Mouse (Mus musculus): ENCODE measurements at regions not wholly inside any gene's neighbourhood (a gene's known extent, or its start where the extent isn't known, plus 50 kb on each side); places are given as distances from the start of the nearest gene placed in this dataset.

DNA sequence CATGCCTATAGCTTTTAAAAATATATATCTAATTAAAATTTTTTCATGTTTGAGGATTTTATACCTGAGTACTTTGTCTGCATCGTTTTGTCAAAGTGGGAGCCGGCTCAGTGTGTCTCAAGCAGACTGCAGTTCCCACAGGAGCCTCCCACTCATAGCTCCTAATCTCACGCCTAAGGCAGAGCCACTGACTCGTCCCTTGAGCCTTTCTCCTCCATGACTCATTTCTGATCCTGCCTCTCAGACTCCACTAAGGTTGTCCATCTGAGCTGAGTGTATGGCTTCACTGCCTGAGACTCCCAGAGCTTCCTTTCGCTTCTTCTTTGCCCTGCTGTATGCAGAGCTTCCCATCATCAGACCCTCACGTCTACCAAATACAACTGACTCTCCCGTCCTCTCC, 98.8 kb downstream of the Efnb2 start:
- Histone ChIP-seq H3K4me3 (replicated peaks; ENCODE audit: low read length) (no peak overlapping the region), H3K27me3 (ENCODE audit: insufficient read depth, low read length) (no peaks in the 10 kb centered on the region), H3K4me1 (replicated peaks; ENCODE audit: low read depth, low read length) (peaks cover 13% of the 10 kb centered on the region), H3K36me3 (ENCODE audit: insufficient read depth, low read length) (no peaks in the 10 kb centered on the region), H3K9me3 (ENCODE audit: low read length) (no peaks in the 10 kb centered on the region)
- TF ChIP-seq CTCF (conservative IDR thresholded peaks at IDR 0.05; ENCODE audit: low read length): no peak
- no peak for TF ChIP-seq NANOG (IDR thresholded peaks at IDR 0.05; ENCODE audit: borderline replicate concordance, low read length)
- TF ChIP-seq POU5F1 (IDR thresholded peaks at IDR 0.05; ENCODE audit: borderline replicate concordance, low read length): no peak

DNA sequence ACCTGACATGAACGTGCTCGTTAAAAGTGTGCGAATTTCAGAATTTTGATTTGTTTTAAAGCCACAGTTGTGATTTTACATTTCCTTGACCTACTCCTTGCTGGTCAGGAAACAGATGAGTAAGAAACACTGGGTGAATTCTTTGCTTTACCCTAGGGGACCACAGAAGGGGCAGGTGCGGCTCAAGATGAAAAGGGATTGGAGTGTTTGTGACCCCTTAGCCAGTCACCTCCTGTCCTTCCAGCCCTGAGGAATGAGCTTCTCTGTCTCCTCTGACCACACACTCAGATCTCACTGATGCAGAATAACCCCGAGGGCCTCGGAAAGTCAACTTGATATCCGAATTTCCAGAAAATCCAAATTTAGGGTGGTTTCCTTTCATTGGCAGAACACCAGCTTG, 103.0 kb downstream of the Efnb2 start:
- no peak for TF ChIP-seq CTCF (conservative IDR thresholded peaks at IDR 0.05; ENCODE audit: low read length)
- no peak for TF ChIP-seq POU5F1 (IDR thresholded peaks at IDR 0.05; ENCODE audit: borderline replicate concordance, low read length)
- no peak for TF ChIP-seq NANOG (IDR thresholded peaks at IDR 0.05; ENCODE audit: borderline replicate concordance, low read length)
- H3K36me3 ChIP-seq (ENCODE audit: insufficient read depth, low read length): no peaks in the 10 kb centered on the region
- no peaks in the 10 kb centered on the region for H3K27me3 ChIP-seq (ENCODE audit: insufficient read depth, low read length)
- H3K4me1 ChIP-seq (replicated peaks; ENCODE audit: low read depth, low read length): peaks cover 13% of the 10 kb centered on the region
- H3K4me3 ChIP-seq (replicated peaks; ENCODE audit: low read length): no peak overlapping the region
- H3K9me3 ChIP-seq (ENCODE audit: low read length): no peaks in the 10 kb centered on the region

DNA sequence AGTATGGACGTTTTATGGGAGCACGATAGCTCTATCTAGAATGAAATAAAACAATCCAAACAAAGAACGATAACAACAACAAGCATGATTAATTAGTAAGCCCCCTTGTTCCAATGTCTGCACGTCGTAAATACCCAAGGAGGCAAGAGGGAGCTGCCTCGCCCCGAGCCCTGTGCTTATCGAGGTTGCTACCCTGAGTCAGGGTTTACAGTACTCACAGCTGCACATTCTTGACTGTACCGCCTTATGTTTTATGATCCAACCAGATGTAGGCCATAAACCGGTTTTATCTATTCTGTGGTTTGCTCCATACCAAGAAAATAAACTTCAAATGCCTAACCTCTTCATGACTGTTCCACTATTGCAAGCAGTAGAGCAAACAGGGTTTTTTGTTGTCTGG, 104.9 kb downstream of the Efnb2 start:
- peaks cover 13% of the 10 kb centered on the region for H3K4me1 ChIP-seq (replicated peaks; ENCODE audit: low read depth, low read length)
- H3K36me3 ChIP-seq (ENCODE audit: insufficient read depth, low read length): no peaks in the 10 kb centered on the region
- TF ChIP-seq POU5F1 (IDR thresholded peaks at IDR 0.05; ENCODE audit: borderline replicate concordance, low read length): no peak
- no peak for TF ChIP-seq CTCF (conservative IDR thresholded peaks at IDR 0.05; ENCODE audit: low read length)
- TF ChIP-seq NANOG (IDR thresholded peaks at IDR 0.05; ENCODE audit: borderline replicate concordance, low read length): no peak
- H3K27me3 ChIP-seq (ENCODE audit: insufficient read depth, low read length): no peaks in the 10 kb centered on the region
- H3K4me3 ChIP-seq (replicated peaks; ENCODE audit: low read length): no peak overlapping the region
- no peaks in the 10 kb centered on the region for H3K9me3 ChIP-seq (ENCODE audit: low read length)

DNA sequence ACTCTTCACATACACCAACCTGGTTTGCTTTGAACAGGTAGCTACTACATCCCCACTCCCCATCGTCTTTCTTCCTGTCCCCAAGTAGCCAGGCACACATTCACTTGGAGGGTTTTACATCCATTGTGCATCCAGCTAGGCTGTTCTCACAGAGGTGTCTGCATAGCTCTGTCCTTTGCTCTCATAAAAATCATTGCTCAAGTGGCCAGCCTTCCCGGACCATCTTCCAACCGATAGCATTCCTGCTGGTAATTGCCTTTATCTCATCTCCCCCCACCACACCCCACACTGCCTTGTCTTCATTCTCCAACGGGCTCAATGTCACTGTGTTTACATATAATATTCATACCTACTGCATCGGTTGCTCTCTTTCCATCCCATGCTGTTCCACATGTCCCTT, 106.4 kb downstream of the Efnb2 start:
- Histone ChIP-seq H3K4me1 (replicated peaks; ENCODE audit: low read depth, low read length) (peaks cover under 1% of the 10 kb centered on the region), H3K4me3 (replicated peaks; ENCODE audit: low read length) (no peak overlapping the region), H3K9me3 (ENCODE audit: low read length) (peaks cover 8% of the 10 kb centered on the region), H3K36me3 (ENCODE audit: insufficient read depth, low read length) (no peaks in the 10 kb centered on the region), H3K27me3 (ENCODE audit: insufficient read depth, low read length) (no peaks in the 10 kb centered on the region; the same call in 1 of the 2 replicates)
- TF ChIP-seq CTCF (conservative IDR thresholded peaks at IDR 0.05; ENCODE audit: low read length) (no peak), NANOG (IDR thresholded peaks at IDR 0.05; ENCODE audit: borderline replicate concordance, low read length) (no peak)

DNA sequence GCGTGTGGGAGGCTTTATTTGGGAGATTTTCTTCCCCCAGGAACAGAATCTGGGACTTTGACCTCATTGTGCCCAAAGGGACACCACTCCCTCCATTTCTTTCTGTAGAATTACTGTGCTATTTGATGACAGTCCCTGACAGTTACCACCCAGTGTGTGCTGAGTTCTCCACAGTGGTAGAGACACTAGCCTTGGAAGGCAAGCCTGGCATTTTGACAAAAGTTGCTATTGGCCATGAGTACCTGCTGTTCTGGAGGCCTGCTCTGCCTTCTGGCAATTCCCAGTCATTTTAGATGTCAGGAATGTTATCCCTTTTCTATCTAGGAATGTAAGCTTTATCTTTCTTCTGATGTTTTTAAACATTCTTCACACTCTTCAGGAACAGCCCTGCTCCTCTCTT, 108.3 kb downstream of the Efnb2 start:
- no peak for TF ChIP-seq NANOG (IDR thresholded peaks at IDR 0.05; ENCODE audit: borderline replicate concordance, low read length)
- no peak for TF ChIP-seq POU5F1 (IDR thresholded peaks at IDR 0.05; ENCODE audit: borderline replicate concordance, low read length)
- TF ChIP-seq CTCF (conservative IDR thresholded peaks at IDR 0.05; ENCODE audit: low read length): no peak
- Histone ChIP-seq H3K4me1 (replicated peaks; ENCODE audit: low read depth, low read length) (no peaks in the 10 kb centered on the region), H3K9me3 (ENCODE audit: low read length) (peaks cover 11% of the 10 kb centered on the region), H3K4me3 (replicated peaks; ENCODE audit: low read length) (no peak overlapping the region), H3K27me3 (ENCODE audit: insufficient read depth, low read length) (no peaks in the 10 kb centered on the region; the same call in 1 of the 2 replicates), H3K36me3 (ENCODE audit: insufficient read depth, low read length) (no peaks in the 10 kb centered on the region)

DNA sequence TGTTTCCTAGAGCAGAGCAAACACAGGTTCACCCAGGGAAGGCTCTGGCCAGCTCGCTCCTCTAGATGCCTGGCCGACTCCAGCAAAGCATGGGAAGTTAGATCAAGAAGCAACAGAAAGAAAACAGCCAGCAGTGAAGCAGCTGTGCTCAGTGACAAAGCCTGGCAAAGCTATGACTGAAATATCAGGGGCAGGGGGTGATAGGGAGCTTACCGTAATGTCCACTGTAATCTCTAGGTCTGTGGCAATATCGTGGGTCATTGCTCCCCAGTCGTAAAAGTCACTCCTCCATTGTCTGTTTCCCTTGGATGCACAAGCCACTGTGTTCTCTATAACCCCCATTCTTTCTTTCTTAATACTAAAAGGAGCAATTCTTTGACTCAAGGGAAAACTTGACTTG, 124.4 kb downstream of the Efnb2 start:
- H3K36me3 ChIP-seq (ENCODE audit: insufficient read depth, low read length): no peaks in the 10 kb centered on the region
- TF ChIP-seq POU5F1 (IDR thresholded peaks at IDR 0.05; ENCODE audit: borderline replicate concordance, low read length): no peak
- TF ChIP-seq CTCF (conservative IDR thresholded peaks at IDR 0.05; ENCODE audit: low read length): no peak
- TF ChIP-seq NANOG (IDR thresholded peaks at IDR 0.05; ENCODE audit: borderline replicate concordance, low read length): no peak
- no peaks in the 10 kb centered on the region for H3K9me3 ChIP-seq (ENCODE audit: low read length)
- H3K4me3 ChIP-seq (replicated peaks; ENCODE audit: low read length): no peak overlapping the region
- H3K4me1 ChIP-seq (replicated peaks; ENCODE audit: low read depth, low read length): no peaks in the 10 kb centered on the region
- H3K27me3 ChIP-seq (ENCODE audit: insufficient read depth, low read length): no peaks in the 10 kb centered on the region

DNA sequence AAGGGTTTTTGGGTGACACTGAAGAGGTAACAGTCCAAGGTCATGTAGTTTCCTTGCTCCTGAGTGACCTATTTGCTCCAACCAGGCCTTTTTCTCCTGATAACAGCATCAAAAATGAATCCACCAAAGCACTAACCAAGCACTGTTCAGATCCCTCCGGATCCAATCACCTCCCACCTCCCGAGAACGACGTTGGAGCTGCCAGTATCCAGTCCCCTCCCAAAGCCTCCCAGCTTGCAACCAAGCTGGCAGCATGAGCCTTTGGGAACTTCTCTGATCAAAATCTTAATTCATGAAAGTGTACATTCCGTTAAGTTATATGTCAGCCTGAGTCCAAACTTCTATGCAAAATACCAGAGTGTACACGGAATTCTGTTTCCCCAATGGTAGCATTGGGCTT, 126.3 kb downstream of the Efnb2 start:
- Histone ChIP-seq H3K27me3 (ENCODE audit: insufficient read depth, low read length) (no peaks in the 10 kb centered on the region), H3K9me3 (ENCODE audit: low read length) (no peaks in the 10 kb centered on the region)
- TF ChIP-seq POU5F1 (IDR thresholded peaks at IDR 0.05; ENCODE audit: borderline replicate concordance, low read length): no peak
- no peak for TF ChIP-seq NANOG (IDR thresholded peaks at IDR 0.05; ENCODE audit: borderline replicate concordance, low read length)
- TF ChIP-seq CTCF (conservative IDR thresholded peaks at IDR 0.05; ENCODE audit: low read length): no peak

DNA sequence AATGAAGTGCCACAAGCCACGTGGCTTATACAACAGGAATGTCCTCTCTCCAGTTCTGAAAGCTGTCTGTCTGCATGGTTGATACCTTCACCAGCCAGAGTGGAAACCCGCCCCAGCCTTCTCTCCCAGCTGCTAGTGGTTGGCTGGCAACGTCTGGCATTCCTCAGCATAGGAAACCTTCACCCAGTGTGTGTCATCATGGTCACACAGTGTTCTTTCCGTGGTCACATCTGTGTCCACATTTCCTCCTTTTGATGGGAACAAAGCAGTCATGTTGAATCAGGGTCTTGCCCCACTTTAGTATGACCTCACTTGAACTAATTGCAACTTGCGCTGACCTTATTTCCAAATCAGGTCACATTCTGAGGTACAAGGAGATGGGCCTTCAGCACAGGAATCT, 128.1 kb downstream of the Efnb2 start:
- H3K9me3 ChIP-seq (ENCODE audit: low read length): no peaks in the 10 kb centered on the region
- no peaks in the 10 kb centered on the region for H3K27me3 ChIP-seq (ENCODE audit: insufficient read depth, low read length)
- no peak for TF ChIP-seq POU5F1 (IDR thresholded peaks at IDR 0.05; ENCODE audit: borderline replicate concordance, low read length)
- no peak for TF ChIP-seq CTCF (conservative IDR thresholded peaks at IDR 0.05; ENCODE audit: low read length)
- no peak for TF ChIP-seq NANOG (IDR thresholded peaks at IDR 0.05; ENCODE audit: borderline replicate concordance, low read length)
- no peak overlapping the region for H3K4me3 ChIP-seq (replicated peaks; ENCODE audit: low read length)
- H3K4me1 ChIP-seq (replicated peaks; ENCODE audit: low read depth, low read length): no peaks in the 10 kb centered on the region
- no peaks in the 10 kb centered on the region for H3K36me3 ChIP-seq (ENCODE audit: insufficient read depth, low read length)

More for the DNA sequence above, 126.3 kb downstream of the Efnb2 start:
- H3K4me3 ChIP-seq (replicated peaks; ENCODE audit: low read length): no peak overlapping the region
- H3K4me1 ChIP-seq (replicated peaks; ENCODE audit: low read depth, low read length): no peaks in the 10 kb centered on the region
- H3K36me3 ChIP-seq (ENCODE audit: insufficient read depth, low read length): no peaks in the 10 kb centered on the region

DNA sequence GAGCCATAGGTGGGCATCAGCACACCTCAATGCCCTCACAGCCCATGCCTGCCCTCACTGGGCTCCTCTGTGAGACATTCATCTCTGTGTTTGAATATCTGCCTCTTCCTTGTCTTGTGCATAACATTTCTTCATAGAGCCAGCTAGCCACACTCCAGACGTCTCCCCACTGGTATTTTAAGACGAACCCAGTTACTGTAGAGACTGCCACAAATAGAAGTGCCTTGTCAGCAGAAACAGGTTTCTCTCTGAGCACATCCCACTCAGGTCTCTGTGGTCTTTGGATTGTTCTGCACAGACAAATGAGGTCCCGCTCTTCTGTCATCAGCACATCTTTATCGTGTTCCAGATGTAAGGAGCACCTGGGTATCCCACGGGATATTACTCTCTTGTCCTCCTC, 130.5 kb downstream of the Efnb2 start:
- H3K9me3 ChIP-seq (ENCODE audit: low read length): no peaks in the 10 kb centered on the region
- no peaks in the 10 kb centered on the region for H3K36me3 ChIP-seq (ENCODE audit: insufficient read depth, low read length)
- H3K4me1 ChIP-seq (replicated peaks; ENCODE audit: low read depth, low read length): no peaks in the 10 kb centered on the region
- H3K4me3 ChIP-seq (replicated peaks; ENCODE audit: low read length): no peak overlapping the region
- no peaks in the 10 kb centered on the region for H3K27me3 ChIP-seq (ENCODE audit: insufficient read depth, low read length)
- TF ChIP-seq CTCF (conservative IDR thresholded peaks at IDR 0.05; ENCODE audit: low read length) (no peak), POU5F1 (IDR thresholded peaks at IDR 0.05; ENCODE audit: borderline replicate concordance, low read length) (no peak), NANOG (IDR thresholded peaks at IDR 0.05; ENCODE audit: borderline replicate concordance, low read length) (no peak)

All from E14TG2a.4 (cell line).